Mouse (Mus musculus) embryonic facial prominence, embryonic 13.5 days (tissue): ENCODE measurements around the gene Ctns. TPM values are rescaled to one million over a fixed set of nuclear protein-coding genes. Genes with fewer than 3 reads are reported as not detected.

Source experiments
- ATAC-seq: fragments of 200-750 bp; cut with Nextera tagmentation; 2 replicates; pipeline ENCODE4 v1.8.0; 2017; ENCODE audit warnings: low read depth; ENCODE audit not compliant: insufficient number of reproducible peaks, insufficient read depth, low FRiP score, low TSS enrichment
- H3K27ac ChIP-seq: fragments of 300-500 bp; sonication (generic); 2 replicates; pipeline ENCODE4 v1.5.1; 2015; ENCODE audit warnings: moderate library complexity, mild to moderate bottlenecking, inconsistent platforms
- H3K27me3 ChIP-seq: fragments of 300-500 bp; sonication (generic); 2 replicates; pipeline ENCODE4 v1.6.1; 2015; ENCODE audit warnings: mild to moderate bottlenecking, inconsistent platforms
- H3K36me3 ChIP-seq: fragments of 300-500 bp; sonication (generic); 2 replicates; pipeline ENCODE4 v1.6.1; 2015; ENCODE audit warnings: mild to moderate bottlenecking, inconsistent platforms
- H3K4me1 ChIP-seq: fragments of 300-500 bp; sonication (generic); 2 replicates; pipeline ENCODE4 v1.6.1; 2015; ENCODE audit warnings: inconsistent platforms
- H3K4me2 ChIP-seq: fragments of 300-500 bp; sonication (generic); 2 replicates; pipeline ENCODE4 v1.6.1; 2015; ENCODE audit warnings: moderate library complexity, mild to moderate bottlenecking, inconsistent platforms
- H3K4me3 ChIP-seq: fragments of 300-500 bp; sonication (generic); 2 replicates; pipeline ENCODE4 v1.5.1; 2015; ENCODE audit warnings: mild to moderate bottlenecking, inconsistent platforms
- H3K9ac ChIP-seq: fragments of 300-500 bp; sonication (generic); 2 replicates; pipeline ENCODE4 v1.6.1; 2015; ENCODE audit warnings: mild to moderate bottlenecking, inconsistent platforms
- H3K9me3 ChIP-seq: fragments of 300-500 bp; sonication (generic); 2 replicates; pipeline ENCODE4 v1.6.1; 2016; ENCODE audit warnings: inconsistent platforms
- WGBS: fragments of 180-500 bp; shearing (Covaris S2); methylation state at CpG from one replicate; pipeline ENCODE4 v1.1.7; 2015; ENCODE audit warnings: mixed read lengths; 5-methylcytosine and 5-hydroxymethylcytosine counted together
- polyA plus RNA-seq: library from polyadenylated mRNA; unstranded; fragments of >200 nt; fragmentation: Nextera tagmentation; extraction: Ambion mirVana; gene quantifications from 2 replicates; pipeline ENCODE4 v1.2.1, GENCODE M21; 2015

The Ctns gene
- polyA plus RNA-seq, 1 experiment from 2014 or later: 23.6 TPM

DNA sequence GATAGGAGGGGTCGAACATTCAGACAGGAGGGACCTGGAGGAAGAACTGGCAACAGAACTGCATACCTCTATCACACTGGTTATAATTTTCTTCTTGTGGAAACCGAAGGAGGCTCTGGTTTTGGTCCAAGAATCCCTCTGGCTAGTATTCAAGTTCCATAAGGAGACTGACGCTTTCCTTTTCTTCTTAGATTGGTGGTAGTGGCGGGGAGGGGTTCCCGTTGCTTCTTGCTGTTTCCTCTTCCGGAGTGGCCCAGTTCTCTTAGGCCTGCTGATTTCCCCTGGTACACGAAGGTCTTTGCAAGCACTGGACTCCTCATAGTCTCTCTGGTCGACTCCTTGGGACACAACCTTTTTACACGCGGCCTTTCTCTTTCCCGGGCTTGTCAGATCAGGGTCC is 61.7 kb downstream of the Ctns start:
- Histone ChIP-seq H3K4me3 (peak overlapping the region; percentile 89), H3K4me1 (peaks cover 33% of the 10 kb centered on the region), H3K27ac (no peak overlapping the region), H3K36me3 (peaks cover 32% of the 10 kb centered on the region), H3K9me3 (no peaks in the 10 kb centered on the region), H3K4me2 (peak overlapping the region; percentile 87), H3K27me3 (no peaks in the 10 kb centered on the region), H3K9ac (peak overlapping the region; percentile 88)
- ATAC-seq: no peak
- WGBS: 38% methylated on average over 11 of the region's 11 CpGs

DNA sequence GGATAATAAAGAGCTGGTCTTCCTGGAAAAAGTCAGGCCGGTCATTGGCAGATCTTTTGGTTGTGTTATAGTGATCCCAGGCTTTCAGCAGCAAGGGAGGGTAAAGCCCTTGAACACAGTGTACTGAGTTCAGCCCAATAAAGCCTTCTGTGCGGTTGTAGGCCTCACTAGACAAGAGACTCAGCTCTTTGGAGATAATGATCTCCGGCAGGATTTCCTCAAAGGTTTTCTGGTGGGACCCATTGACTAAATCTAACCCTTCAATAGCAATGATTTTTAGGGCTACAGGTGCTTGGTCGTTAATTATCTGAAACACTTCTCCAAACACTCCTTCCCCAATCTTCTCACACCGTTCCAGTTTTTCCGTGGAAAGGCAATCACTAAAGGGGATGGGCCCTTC is 62.3 kb downstream of the Ctns start:
- H3K27ac ChIP-seq: no peak overlapping the region
- no peaks in the 10 kb centered on the region for H3K9me3 ChIP-seq
- no peak for ATAC-seq
- H3K4me2 ChIP-seq: peak overlapping the region; percentile 87
- H3K9ac ChIP-seq: peak overlapping the region; percentile 88; the same call in 1 of the 2 replicates
- H3K4me3 ChIP-seq: peak overlapping the region; percentile 89
- peaks cover 32% of the 10 kb centered on the region for H3K36me3 ChIP-seq
- 88% methylated on average over 6 of the region's 6 CpGs for whole genome bisulfite sequencing
- H3K4me1 ChIP-seq: peaks cover 33% of the 10 kb centered on the region
- H3K27me3 ChIP-seq: no peaks in the 10 kb centered on the region

DNA sequence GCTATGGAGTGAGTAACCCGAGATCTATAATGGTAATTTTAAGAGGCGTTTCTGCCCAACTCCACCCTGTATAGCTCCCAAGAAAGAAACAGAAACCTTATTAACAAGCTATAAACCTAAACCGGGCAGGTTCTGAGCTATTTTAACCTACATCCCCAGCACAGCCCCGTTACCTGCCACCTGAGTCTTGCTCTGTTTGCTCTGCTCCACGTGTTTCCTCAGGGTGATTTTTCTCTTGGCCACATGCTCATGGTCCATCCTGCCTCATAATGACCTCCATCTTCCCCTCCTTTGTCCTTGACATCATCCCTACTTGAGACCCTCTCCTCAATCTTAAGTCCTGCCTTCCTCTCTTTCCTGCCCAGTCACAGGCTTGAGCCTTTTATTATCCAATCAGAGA is 64.6 kb downstream of the Ctns start:
- Histone ChIP-seq H3K4me2 (peak overlapping the region; percentile 12), H3K4me3 (no peak overlapping the region), H3K9me3 (no peaks in the 10 kb centered on the region), H3K4me1 (peaks cover 33% of the 10 kb centered on the region), H3K27me3 (no peaks in the 10 kb centered on the region), H3K36me3 (peaks cover 39% of the 10 kb centered on the region), H3K27ac (no peak overlapping the region), H3K9ac (no peak overlapping the region)
- WGBS: 81% methylated on average over 5 of the region's 5 CpGs
- ATAC-seq: no peak

Other genes starting within 250 kb of the Ctns start
- 1.3 and 1.6 TPM in 2 replicates for gene Atp2a3, start 237.9 kb downstream of the Ctns start, polyA plus RNA-seq
- 0.96 and 1.0 TPM in 2 replicates for gene P2rx1, start 199.9 kb downstream of the Ctns start, polyA plus RNA-seq
- gene Camkk1, start 180.0 kb downstream of the Ctns start, polyA plus RNA-seq: 8.4 and 8.6 TPM in 2 replicates
- gene Ncbp3, start 151.3 kb downstream of the Ctns start, polyA plus RNA-seq: 14.4 and 14.5 TPM in 2 replicates
- 0.22 and 0.32 TPM in 2 replicates for gene Itgae, start 108.5 kb downstream of the Ctns start, polyA plus RNA-seq
- 14.6 and 16.2 TPM in 2 replicates for gene Haspin, start 60.7 kb downstream of the Ctns start, polyA plus RNA-seq
- gene P2rx5, start 38.6 kb downstream of the Ctns start, polyA plus RNA-seq: 0.25 TPM in 1 of 2 replicates, not detected in the other
- 94.3 and 102 TPM in 2 replicates for gene Emc6, start 22.0 kb downstream of the Ctns start, polyA plus RNA-seq
- gene Tax1bp3, start 22.0 kb downstream of the Ctns start, polyA plus RNA-seq: 199 and 208 TPM in 2 replicates
- 1.6 and 1.9 TPM in 2 replicates for gene Shpk, start 418 bp upstream of the Ctns start, polyA plus RNA-seq
- gene Trpv1, start 35.2 kb upstream of the Ctns start, polyA plus RNA-seq: 0.11 TPM in 1 of 2 replicates, not detected in the other
- gene Trpv3, start 68.3 kb upstream of the Ctns start, polyA plus RNA-seq: 0.12 and 0.15 TPM in 2 replicates
- gene Aspa, start 130.6 kb upstream of the Ctns start, polyA plus RNA-seq: 0.42 and 1.7 TPM in 2 replicates
- not detected in 2 replicates for gene Gm49340, start 130.7 kb upstream of the Ctns start, polyA plus RNA-seq
- not detected in 2 replicates for gene Spata22, start 130.7 kb upstream of the Ctns start, polyA plus RNA-seq
- gene Olfr20, start 151.7 kb upstream of the Ctns start, polyA plus RNA-seq: not detected in 2 replicates
- not detected in 2 replicates for gene Olfr376, start 172.2 kb upstream of the Ctns start, polyA plus RNA-seq
- not detected in 2 replicates for gene Olfr1, start 200.6 kb upstream of the Ctns start, polyA plus RNA-seq
- not detected in 2 replicates for gene Olfr378, start 229.4 kb upstream of the Ctns start, polyA plus RNA-seq